Mouse (Mus musculus): ENCODE results near the gene Sobp.

The Sobp gene

GRCm38 (mm10) chr10:43002066-43002678 lies 172.2 kb downstream of the Sobp start:
- no peak for ATAC-seq (ENCODE audit: insufficient number of reproducible peaks, low FRiP score, low TSS enrichment)

DNA sequence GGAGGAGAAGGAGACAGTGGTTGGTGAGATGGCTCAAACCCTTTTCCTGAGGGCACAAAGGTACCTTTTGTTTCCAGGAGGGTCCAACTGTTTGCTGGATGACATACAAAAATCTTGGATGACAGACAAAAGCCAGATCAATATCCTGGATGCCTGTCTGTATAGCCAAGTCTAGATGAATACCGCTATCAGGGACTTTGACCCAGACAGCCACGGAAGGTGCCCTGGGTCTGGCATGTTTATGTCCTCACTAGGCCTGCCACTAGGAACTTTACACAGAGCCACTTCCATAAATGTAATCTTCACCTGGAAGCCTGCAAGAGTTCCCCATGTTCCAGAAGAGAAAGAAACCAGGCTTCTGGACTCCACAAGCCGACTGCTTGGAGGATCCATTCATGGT lies 172.9 kb downstream of the Sobp start:
- no peak for ATAC-seq (ENCODE audit: insufficient number of reproducible peaks, low FRiP score, low TSS enrichment)

DNA sequence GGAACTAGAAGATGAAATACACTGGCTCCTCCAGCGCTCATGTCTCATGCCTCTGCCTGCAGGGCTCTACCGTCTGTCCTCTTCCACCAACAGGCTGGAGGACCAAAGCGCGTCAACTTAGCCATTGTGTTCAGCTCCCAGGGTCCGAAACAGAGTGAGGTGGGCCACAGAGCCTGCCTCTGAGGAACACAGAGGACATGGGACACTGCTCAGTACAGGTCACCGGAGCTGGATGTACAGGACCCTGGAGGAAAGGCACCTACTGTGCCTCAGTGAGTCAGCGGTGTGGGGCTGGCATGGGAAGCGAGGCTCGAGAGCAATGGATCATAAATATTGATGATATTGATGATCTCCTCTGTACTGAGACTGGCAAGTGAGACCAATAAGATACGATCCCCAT lies 175.0 kb downstream of the Sobp start:
- no peak for ATAC-seq (ENCODE audit: insufficient number of reproducible peaks, low FRiP score, low TSS enrichment)

GRCm38 (mm10) chr10:42997278-42997677 lies 177.1 kb downstream of the Sobp start:
- no peak for ATAC-seq (ENCODE audit: insufficient number of reproducible peaks, low FRiP score, low TSS enrichment)

GRCm38 (mm10) chr10:42995484-42995895 lies 178.8 kb downstream of the Sobp start:
- ATAC-seq (ENCODE audit: insufficient number of reproducible peaks, low FRiP score, low TSS enrichment), result no peak

GRCm38 (mm10) chr10:42994331-42994782 lies 180.0 kb downstream of the Sobp start:
- peak; percentile 66 for ATAC-seq (ENCODE audit: insufficient number of reproducible peaks, low FRiP score, low TSS enrichment)

DNA sequence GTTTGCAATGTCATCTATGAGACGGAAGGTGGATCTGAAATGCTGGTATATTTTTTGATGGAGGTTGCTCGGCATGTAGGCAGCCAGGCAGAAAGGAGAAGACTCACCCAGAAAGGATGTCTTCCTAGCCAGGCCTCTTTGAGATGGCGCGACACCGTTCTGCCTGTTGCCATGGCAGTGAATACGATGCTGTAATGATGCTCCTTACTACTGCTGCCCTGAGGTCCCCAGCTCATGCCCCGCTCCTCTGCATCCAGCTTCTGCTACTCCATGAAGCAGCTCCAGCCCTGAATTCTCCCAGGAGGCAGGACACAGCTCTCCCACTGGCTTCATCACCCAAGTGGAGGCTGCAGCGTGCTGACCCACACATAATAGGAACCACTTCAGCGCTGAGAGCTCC lies 183.3 kb downstream of the Sobp start:
- ATAC-seq (ENCODE audit: insufficient number of reproducible peaks, low FRiP score, low TSS enrichment), result no peak

DNA sequence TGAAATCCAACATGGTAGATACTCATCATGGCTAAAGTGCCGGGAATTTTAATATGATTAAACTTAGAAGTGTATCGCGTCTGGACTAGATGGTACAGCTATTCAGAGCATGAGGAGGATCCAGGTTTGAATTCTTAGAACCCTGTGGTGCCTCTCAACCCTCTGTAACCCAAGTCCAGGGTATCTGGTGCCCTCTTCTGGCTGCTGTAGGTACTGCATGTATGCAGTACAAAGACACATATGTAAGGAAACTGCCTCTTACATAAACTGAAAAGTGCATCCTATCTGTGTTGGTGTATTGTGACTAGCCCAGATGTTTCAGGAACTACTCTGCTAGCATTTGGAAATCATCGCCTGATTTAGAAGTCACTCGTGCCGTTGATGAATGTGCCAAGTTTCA lies 184.4 kb downstream of the Sobp start:
- peak; percentile 56 for ATAC-seq (ENCODE audit: insufficient number of reproducible peaks, low FRiP score, low TSS enrichment)

- no peak for ATAC-seq (ENCODE audit: insufficient number of reproducible peaks, low FRiP score, low TSS enrichment)
These were observed 185.7 kb downstream of the Sobp start for GRCm38 (mm10) chr10:42988627-42989026.

GRCm38 (mm10) chr10:42987594-42988052 lies 186.7 kb downstream of the Sobp start:
- ATAC-seq (ENCODE audit: insufficient number of reproducible peaks, low FRiP score, low TSS enrichment), result no peak

GRCm38 (mm10) chr10:42984886-42985285 lies 189.4 kb downstream of the Sobp start:
- no peak for ATAC-seq (ENCODE audit: insufficient number of reproducible peaks, low FRiP score, low TSS enrichment)

- ATAC-seq (ENCODE audit: insufficient number of reproducible peaks, low FRiP score, low TSS enrichment), result no peak
These were observed 193.2 kb downstream of the Sobp start for GRCm38 (mm10) chr10:42980999-42981757.

GRCm38 (mm10) chr10:42978346-42978745 lies 196.0 kb downstream of the Sobp start:
- ATAC-seq (ENCODE audit: insufficient number of reproducible peaks, low FRiP score, low TSS enrichment), result no peak

DNA sequence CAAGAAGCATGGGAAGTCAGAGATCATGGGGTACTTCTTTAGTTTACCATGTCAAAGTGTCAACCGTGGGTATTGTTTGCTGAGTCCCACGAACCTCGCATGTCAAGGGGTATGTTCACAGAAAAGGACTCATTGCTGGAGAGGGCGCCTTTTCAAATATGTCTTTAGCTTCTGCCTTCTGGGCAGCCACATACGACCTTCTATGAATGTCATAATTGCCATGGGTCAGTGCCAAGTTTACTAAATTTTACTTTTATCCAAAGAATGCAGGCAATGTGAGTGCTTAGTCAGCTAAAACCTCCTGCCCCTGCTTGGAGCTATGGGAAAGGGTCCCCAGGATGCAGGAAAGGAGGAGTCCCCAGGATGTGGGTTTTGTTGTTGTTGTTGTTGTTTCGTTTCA lies 197.8 kb downstream of the Sobp start:
- no peak for ATAC-seq (ENCODE audit: insufficient number of reproducible peaks, low FRiP score, low TSS enrichment)

- no peak for ATAC-seq (ENCODE audit: insufficient number of reproducible peaks, low FRiP score, low TSS enrichment)
These were observed 200.8 kb downstream of the Sobp start for GRCm38 (mm10) chr10:42973537-42973936.

DNA sequence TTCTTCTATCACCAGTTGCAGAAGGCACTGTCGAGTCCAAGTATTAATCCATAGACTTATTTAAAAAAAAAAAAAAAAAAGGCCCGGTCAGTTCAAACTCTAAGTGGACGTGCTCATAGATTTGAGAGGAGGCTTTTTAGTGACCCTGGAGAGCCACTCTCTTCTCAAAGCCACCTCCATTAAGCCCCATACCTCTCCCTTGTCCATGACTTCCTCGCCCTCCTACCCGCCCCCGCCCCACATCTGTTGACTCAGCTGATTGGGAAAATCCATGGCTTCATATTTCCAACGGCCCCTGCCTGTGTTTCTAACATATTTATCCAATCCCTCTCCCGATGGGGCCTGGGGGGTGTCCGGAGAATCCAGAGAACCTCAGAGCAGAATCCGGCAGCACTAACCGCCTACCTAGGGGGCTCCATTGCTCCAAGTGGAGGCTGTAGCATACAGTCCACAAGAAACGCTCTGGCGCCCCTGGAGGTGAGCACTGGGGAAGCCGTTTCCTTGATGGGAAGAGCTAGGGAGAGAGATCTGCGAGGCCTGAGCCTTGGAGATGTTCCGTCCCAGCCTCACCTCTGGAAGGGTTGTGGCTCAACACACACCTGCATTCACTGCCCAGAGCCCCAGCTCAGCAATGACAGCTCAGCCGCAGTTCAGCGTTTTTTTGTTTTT lies 201.7 kb downstream of the Sobp start:
- peak; percentile 74 for ATAC-seq (ENCODE audit: insufficient number of reproducible peaks, low FRiP score, low TSS enrichment)

GRCm38 (mm10) chr10:42968332-42968731 lies 206.0 kb downstream of the Sobp start:
- ATAC-seq (ENCODE audit: insufficient number of reproducible peaks, low FRiP score, low TSS enrichment), result no peak

DNA sequence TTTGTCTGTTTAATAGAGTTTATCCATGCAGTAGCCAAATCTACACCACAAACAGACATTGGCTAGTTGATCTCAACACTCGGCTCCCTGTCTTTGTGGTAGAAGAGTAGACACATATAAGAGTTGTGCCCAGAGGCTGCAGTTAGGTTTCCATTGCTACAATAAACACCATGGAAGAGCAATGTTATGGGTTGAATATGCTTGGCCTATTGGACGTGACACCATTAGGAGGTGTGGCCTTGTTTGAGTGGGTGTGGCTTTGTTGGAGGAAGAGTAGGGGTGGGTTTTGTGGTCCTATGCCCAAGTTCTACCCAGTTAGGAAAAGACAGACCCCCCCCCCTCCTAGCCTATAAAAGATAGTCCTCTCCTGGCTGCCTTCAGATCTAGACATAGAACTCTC lies 211.3 kb downstream of the Sobp start:
- ATAC-seq (ENCODE audit: insufficient number of reproducible peaks, low FRiP score, low TSS enrichment), result no peak

GRCm38 (mm10) chr10:42962655-42963054 lies 211.7 kb downstream of the Sobp start:
- ATAC-seq (ENCODE audit: insufficient number of reproducible peaks, low FRiP score, low TSS enrichment), result no peak

- ATAC-seq (ENCODE audit: insufficient number of reproducible peaks, low FRiP score, low TSS enrichment), result no peak
These were observed 212.1 kb downstream of the Sobp start for GRCm38 (mm10) chr10:42962181-42962601.

- no peak for ATAC-seq (ENCODE audit: insufficient number of reproducible peaks, low FRiP score, low TSS enrichment)
These were observed 212.6 kb downstream of the Sobp start for GRCm38 (mm10) chr10:42961771-42962170.

Data from cerebellum, adult (tissue).